Mouse (Mus musculus): ENCODE measurements around the gene Arrb1. TPM values are rescaled to one million over a fixed set of nuclear protein-coding genes. Genes with fewer than 3 reads are reported as not detected.

Arrb1 gene
- total RNA-seq, 2 experiments from 2014 or later, result 13.8 to 15.4 TPM

GRCm38 (mm10) chr7:99627366-99627765 lies 92.1 kb downstream of the Arrb1 start:
- no peak for DNase-seq (ENCODE audit: low spot score)

DNA sequence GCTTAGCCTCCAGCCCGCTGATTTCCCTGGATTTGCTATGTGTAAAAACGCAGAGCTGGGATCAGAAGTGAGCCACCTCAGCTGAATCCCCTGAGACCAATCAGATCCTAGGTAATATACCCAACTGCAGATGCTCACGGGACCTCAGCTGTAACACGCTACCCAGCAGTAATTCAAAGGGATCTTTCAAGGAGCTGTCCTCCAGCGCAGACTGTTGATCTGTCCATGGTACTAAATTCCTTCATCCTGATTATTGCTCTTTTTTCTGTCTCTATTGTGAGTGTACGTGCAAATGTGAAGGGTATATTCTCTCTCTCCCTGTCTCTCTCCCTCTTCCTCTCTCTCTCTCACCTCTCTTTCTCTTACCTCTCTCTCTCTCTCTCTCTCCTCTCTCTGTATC lies 97.0 kb downstream of the Arrb1 start:
- no peak for DNase-seq (ENCODE audit: low spot score)

- DNase-seq (ENCODE audit: low spot score), result peak; percentile 89
Observed at GRCm38 (mm10) chr7:99633966-99634665, 98.8 kb downstream of the Arrb1 start.

- peak; percentile 86 for DNase-seq (ENCODE audit: low spot score)
Observed at GRCm38 (mm10) chr7:99641245-99641644, 106.0 kb downstream of the Arrb1 start.

GRCm38 (mm10) chr7:99642078-99642477 lies 106.8 kb downstream of the Arrb1 start:
- no peak for DNase-seq (ENCODE audit: low spot score)

GRCm38 (mm10) chr7:99644701-99645100 lies 109.4 kb downstream of the Arrb1 start:
- no peak for DNase-seq (ENCODE audit: low spot score)

DNA sequence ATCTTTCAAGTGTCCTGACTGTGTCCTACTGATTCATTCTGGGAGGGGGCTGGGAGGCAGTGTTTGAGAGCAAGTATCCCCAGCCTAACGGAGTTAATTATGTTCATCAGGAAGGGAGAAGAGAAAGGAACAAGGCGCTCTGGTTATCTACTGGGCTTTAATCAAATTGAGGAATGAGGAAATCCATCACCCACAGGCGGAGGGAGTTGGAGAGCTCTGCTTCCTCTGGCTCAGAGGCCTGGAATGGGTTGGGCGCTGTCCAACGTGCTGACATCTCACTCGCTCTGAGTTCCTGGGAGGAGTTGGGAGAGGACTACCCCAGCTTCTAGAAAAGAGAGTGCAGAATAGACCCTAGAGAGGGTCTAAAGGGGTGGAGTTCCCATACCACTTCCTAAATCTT lies 113.4 kb downstream of the Arrb1 start:
- peak; percentile 70 for DNase-seq (ENCODE audit: low spot score)

GRCm38 (mm10) chr7:99649585-99649984 lies 114.3 kb downstream of the Arrb1 start:
- DNase-seq (ENCODE audit: low spot score), result no peak

- DNase-seq (ENCODE audit: low spot score), result no peak
Observed at GRCm38 (mm10) chr7:99654244-99654643, 119.0 kb downstream of the Arrb1 start.

Small RNAs within 50 kb of the gene (microRNA-seq; reads per million reads assigned to microRNA genes)
- gene Mir326, result 47.1 reads per million, percentile 48 among the genes with 10 or more reads in this experiment

Other genes starting within 250 kb of the Arrb1 start
- 10 to 100 TPM; 37.4 to 70.5 TPM for gene Serpinh1, start 182.2 kb upstream of the Arrb1 start, total RNA-seq (2021)
- 1 to 10 TPM; 6.2 to 8.8 TPM for gene Gdpd5, start 154.1 kb upstream of the Arrb1 start, total RNA-seq (2021)
- not detected for gene Klhl35, start 69.5 kb upstream of the Arrb1 start, total RNA-seq (2021)
- 100 to 1,000 TPM; 232 to 276 TPM for gene Rps3, start 51.7 kb upstream of the Arrb1 start, total RNA-seq (2021)
- gene Tpbgl, start 91.6 kb downstream of the Arrb1 start, total RNA-seq (2021), result 10 to 100 TPM; 42.6 to 56.8 TPM
- 1 to 10 TPM; 3.6 to 5.0 TPM for gene Slco2b1, start 175.9 kb downstream of the Arrb1 start, total RNA-seq (2021)
- gene Olfr520, start 194.8 kb downstream of the Arrb1 start, total RNA-seq (2021), result not detected
- not detected for gene Olfr521, start 228.0 kb downstream of the Arrb1 start, total RNA-seq (2021)

Data from gastrocnemius, adult 18-20 months (tissue).